Mouse (Mus musculus) urinary bladder, postnatal 14 days (tissue): Measurements from ENCODE around the gene Prkcb.

Source experiments
- DNase-seq: peaks from one replicate; pipeline ENCODE4 v3.0.0; 2021; ENCODE audit warnings: low spot score

Gene Prkcb

GRCm38 (mm10) chr7:122467831-122468230 is 179.3 kb downstream of the Prkcb start:
- DNase-seq: no peak

GRCm38 (mm10) chr7:122470370-122471280 is 182.1 kb downstream of the Prkcb start:
- peak; percentile 69 for DNase-seq

- DNase-seq: no peak
Measured at GRCm38 (mm10) chr7:122472223-122472622, 183.7 kb downstream of the Prkcb start.

GRCm38 (mm10) chr7:122475038-122475437 is 186.5 kb downstream of the Prkcb start:
- no peak for DNase-seq

GRCm38 (mm10) chr7:122476697-122477096 is 188.1 kb downstream of the Prkcb start:
- DNase-seq: no peak

GRCm38 (mm10) chr7:122477118-122477517 is 188.6 kb downstream of the Prkcb start:
- DNase-seq: no peak

- no peak for DNase-seq
Measured at GRCm38 (mm10) chr7:122477566-122478564, 189.3 kb downstream of the Prkcb start.

- no peak for DNase-seq
Measured at GRCm38 (mm10) chr7:122483949-122484348, 195.4 kb downstream of the Prkcb start.

- DNase-seq: no peak
Measured at GRCm38 (mm10) chr7:122487929-122488571, 199.5 kb downstream of the Prkcb start.

- no peak for DNase-seq
Measured at GRCm38 (mm10) chr7:122492041-122492440, 203.5 kb downstream of the Prkcb start.

- no peak for DNase-seq
Measured at GRCm38 (mm10) chr7:122492936-122493335, 204.4 kb downstream of the Prkcb start.

- DNase-seq: peak; percentile 20
Measured at GRCm38 (mm10) chr7:122494088-122494487, 205.5 kb downstream of the Prkcb start.

- DNase-seq: no peak
Measured at GRCm38 (mm10) chr7:122497516-122497915, 209.0 kb downstream of the Prkcb start.

GRCm38 (mm10) chr7:122498461-122498860 is 209.9 kb downstream of the Prkcb start:
- DNase-seq: no peak

- no peak for DNase-seq
Measured at GRCm38 (mm10) chr7:122499743-122500597, 211.4 kb downstream of the Prkcb start.

- no peak for DNase-seq
Measured at GRCm38 (mm10) chr7:122506467-122506866, 217.9 kb downstream of the Prkcb start.

GRCm38 (mm10) chr7:122509903-122510302 is 221.4 kb downstream of the Prkcb start:
- no peak for DNase-seq

GRCm38 (mm10) chr7:122512430-122512966 is 223.9 kb downstream of the Prkcb start:
- peak; percentile 8 for DNase-seq

GRCm38 (mm10) chr7:122520850-122521638 is 232.5 kb downstream of the Prkcb start:
- no peak for DNase-seq

GRCm38 (mm10) chr7:122528201-122528600 is 239.7 kb downstream of the Prkcb start:
- no peak for DNase-seq
